Mouse (Mus musculus) forebrain, embryonic 10.5 days (tissue): Measurements from ENCODE around the gene Pigh. TPM values are rescaled to one million over a fixed set of nuclear protein-coding genes. Genes with fewer than 3 reads are reported as not detected.

Experiments used
- DNase-seq: peaks from one replicate; pipeline ENCODE4 v3.0.0-alpha.2; 2017; ENCODE audit warnings: low spot score; ENCODE audit errors: extremely low spot score
- H3K27ac ChIP-seq: fragments of 300-500 bp; sonication (generic); 2 replicates; pipeline ENCODE4 v1.5.1; 2016; ENCODE audit warnings: mild to moderate bottlenecking
- H3K27me3 ChIP-seq: fragments of 300-500 bp; sonication (generic); 2 replicates; pipeline ENCODE4 v1.6.1; 2016; ENCODE audit warnings: mild to moderate bottlenecking; ENCODE audit not compliant: poor library complexity, severe bottlenecking
- H3K36me3 ChIP-seq: fragments of 300-500 bp; sonication (generic); replicated peaks from 2 replicates; pipeline ENCODE4 v1.6.1; 2016; ENCODE audit warnings: mild to moderate bottlenecking, moderate library complexity
- H3K4me1 ChIP-seq: fragments of 300-500 bp; sonication (generic); 2 replicates; pipeline ENCODE4 v1.6.1; 2016
- H3K4me3 ChIP-seq: fragments of 300-500 bp; sonication (generic); 2 replicates; pipeline ENCODE4 v1.5.1; 2016; ENCODE audit warnings: mild to moderate bottlenecking, moderate library complexity
- H3K9me3 ChIP-seq: fragments of 300-500 bp; sonication (generic); 2 replicates; pipeline ENCODE4 v1.6.1; 2016; ENCODE audit warnings: mild to moderate bottlenecking, moderate library complexity
- WGBS: fragments of 180-500 bp; shearing (Covaris S2); methylation state at CpG from one replicate; pipeline ENCODE4 v1.1.7; 2016; 5-methylcytosine and 5-hydroxymethylcytosine counted together
- polyA plus RNA-seq: library from polyadenylated mRNA; unstranded; fragments of >200 nt; fragmentation: Nextera tagmentation; extraction: Ambion mirVana; gene quantifications from 2 replicates; pipeline ENCODE4 v1.2.1, GENCODE M21; 2016

The Pigh gene
- polyA plus RNA-seq, 1 experiment from 2014 or later = 33.9 TPM

DNA sequence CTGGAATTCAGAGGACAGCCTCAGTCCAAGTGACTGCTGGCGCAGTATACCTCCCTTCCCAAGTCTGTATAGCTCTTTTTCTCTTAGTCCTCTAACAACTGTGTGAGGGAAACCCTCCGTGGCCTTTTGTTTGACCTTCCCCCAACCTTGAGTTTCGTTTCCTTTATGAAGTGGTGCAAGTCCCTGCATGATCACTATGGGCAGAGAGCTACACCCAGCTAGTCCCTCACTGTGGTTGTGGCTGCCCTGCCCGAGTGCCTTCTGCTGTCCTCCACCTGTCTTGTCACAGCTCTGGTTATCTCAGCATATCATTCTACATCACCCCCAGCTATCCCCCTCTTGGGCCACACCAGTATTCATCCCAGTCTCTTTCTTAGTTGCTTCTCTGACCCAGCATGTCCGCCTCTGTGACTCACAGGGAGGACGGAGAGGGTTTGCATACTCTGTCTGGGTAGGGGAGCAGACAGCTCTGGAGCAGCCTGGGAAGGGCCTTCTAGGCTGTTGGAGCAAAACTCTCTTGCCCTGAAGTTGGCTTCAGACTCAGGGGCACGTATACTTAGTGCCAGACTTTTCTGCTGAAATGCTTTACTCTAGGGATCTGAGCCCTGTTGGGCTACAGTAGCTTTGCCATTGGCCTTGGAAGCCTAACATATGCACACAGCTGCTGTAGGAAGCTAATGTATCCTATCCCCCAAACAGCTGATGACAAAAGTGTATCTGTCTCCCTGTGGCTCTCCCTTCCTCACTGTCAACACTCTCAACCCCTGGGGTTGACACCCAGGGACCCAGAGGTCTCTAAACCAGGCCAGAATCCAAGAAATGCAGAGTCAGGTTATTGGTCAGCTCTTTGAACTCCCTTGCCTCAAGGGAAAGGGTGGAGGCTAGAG, 28.4 kb downstream of the Pigh start:
- Histone ChIP-seq H3K36me3 (peaks cover 49% of the 10 kb centered on the region), H3K27me3 (no peaks in the 10 kb centered on the region), H3K4me3 (no peak overlapping the region), H3K4me1 (peaks cover 3% of the 10 kb centered on the region; the same call in 1 of the 2 replicates), H3K27ac (no peak overlapping the region), H3K9me3 (no peaks in the 10 kb centered on the region)
- 87% methylated on average over 7 of the region's 7 CpGs for WGBS
- no peak for DNase-seq

DNA sequence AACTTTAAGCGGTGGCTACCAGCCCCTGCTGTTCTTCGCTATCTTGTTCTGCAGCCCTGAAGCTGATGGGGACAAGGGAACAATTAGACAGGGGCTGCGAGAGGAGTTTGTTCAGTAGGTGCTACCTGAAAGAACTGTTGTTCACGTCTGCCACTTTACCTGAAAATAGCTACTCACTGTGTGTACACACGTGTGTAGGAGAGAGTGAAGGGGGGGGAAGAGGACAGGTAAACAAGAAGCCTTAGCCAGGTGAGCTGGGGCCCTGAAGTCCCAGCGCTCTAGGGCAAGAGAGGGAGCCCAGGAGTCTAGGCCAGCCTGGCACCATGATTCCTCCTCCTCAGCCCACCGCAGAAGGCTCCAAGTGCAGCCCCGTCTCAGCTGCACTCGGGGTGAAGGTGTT, 29.3 kb downstream of the Pigh start:
- no peak for DNase-seq
- peaks cover 48% of the 10 kb centered on the region for H3K36me3 ChIP-seq
- no peaks in the 10 kb centered on the region for H3K9me3 ChIP-seq
- H3K4me1 ChIP-seq = peaks cover 3% of the 10 kb centered on the region; the same call in 1 of the 2 replicates
- no peaks in the 10 kb centered on the region for H3K27me3 ChIP-seq
- WGBS = 93% methylated on average over 9 of the region's 9 CpGs
- H3K4me3 ChIP-seq = no peak overlapping the region
- no peak overlapping the region for H3K27ac ChIP-seq

DNA sequence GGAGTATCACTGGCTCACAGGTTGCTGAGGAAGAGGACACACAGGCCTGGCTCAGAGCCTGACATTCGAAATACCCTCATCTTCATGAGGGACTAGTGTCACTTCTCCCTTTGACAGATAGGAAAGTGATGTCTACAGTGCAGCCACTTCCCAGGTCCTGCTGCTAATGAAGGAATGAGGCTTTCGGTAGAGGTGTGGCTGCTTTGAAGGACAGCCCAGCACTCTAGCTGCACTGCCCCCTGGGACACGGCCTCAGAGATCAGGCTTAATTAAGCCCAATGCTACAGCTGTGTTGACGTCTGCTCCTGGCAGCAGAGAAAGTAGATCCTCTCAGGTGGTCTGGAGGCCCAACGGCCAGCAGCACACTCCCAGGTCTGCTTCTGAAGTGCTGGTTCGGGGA, 29.9 kb downstream of the Pigh start:
- Histone ChIP-seq H3K36me3 (peaks cover 48% of the 10 kb centered on the region), H3K27me3 (no peaks in the 10 kb centered on the region), H3K4me1 (peaks cover 3% of the 10 kb centered on the region; the same call in 1 of the 2 replicates), H3K9me3 (no peaks in the 10 kb centered on the region), H3K4me3 (no peak overlapping the region), H3K27ac (no peak overlapping the region)
- 84% methylated on average over 6 of the region's 6 CpGs for WGBS
- no peak for DNase-seq

DNA sequence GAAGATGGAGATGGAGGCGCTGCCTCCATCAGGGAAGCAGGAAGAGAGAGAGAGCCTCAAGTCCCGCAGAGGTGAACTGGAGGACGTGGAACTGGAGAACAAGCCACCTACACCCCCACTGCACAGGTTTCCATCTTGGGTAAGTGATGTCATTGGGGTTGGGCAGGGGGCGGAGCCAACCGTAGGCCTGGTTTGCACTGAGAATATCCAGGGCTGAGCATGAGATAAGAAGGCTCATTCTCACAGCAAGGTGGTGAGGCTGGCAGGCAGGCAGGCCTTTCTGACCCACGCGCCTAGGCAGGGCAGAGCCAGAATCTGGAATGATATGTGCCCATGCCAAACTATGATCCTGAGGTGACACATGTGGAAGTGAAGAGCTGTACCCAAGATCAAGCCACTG, 34.2 kb downstream of the Pigh start:
- no peak overlapping the region for H3K27ac ChIP-seq
- 92% methylated on average over 7 of the region's 7 CpGs for WGBS
- H3K4me3 ChIP-seq = no peak overlapping the region
- DNase-seq = no peak
- H3K4me1 ChIP-seq = no peaks in the 10 kb centered on the region
- no peaks in the 10 kb centered on the region for H3K9me3 ChIP-seq
- no peaks in the 10 kb centered on the region for H3K27me3 ChIP-seq
- H3K36me3 ChIP-seq = peaks cover 51% of the 10 kb centered on the region

DNA sequence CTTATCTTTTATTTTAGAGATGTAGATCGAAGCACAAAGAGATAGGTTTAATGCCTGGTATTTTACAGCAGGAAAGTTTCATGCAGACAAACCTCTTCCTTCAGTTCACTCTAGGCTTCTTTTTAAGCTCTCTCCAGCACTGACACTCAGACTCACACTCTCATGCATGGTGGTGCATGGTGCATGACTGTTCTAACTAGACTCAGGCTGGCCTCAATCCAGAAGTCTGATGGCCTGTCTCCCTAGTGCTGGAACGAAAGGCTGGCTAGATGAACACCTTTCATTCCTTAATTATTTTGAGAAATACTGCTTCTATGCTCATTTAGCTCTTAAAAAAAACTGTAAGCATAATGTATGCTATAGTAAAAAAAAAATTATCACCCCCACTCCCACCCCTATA, 37.4 kb downstream of the Pigh start:
- peaks cover 53% of the 10 kb centered on the region for H3K36me3 ChIP-seq
- no peak for DNase-seq
- H3K4me1 ChIP-seq = no peaks in the 10 kb centered on the region
- WGBS = 87% methylated on average over 2 of the region's 2 CpGs
- H3K27ac ChIP-seq = no peak overlapping the region
- no peak overlapping the region for H3K4me3 ChIP-seq
- no peaks in the 10 kb centered on the region for H3K27me3 ChIP-seq
- no peaks in the 10 kb centered on the region for H3K9me3 ChIP-seq

DNA sequence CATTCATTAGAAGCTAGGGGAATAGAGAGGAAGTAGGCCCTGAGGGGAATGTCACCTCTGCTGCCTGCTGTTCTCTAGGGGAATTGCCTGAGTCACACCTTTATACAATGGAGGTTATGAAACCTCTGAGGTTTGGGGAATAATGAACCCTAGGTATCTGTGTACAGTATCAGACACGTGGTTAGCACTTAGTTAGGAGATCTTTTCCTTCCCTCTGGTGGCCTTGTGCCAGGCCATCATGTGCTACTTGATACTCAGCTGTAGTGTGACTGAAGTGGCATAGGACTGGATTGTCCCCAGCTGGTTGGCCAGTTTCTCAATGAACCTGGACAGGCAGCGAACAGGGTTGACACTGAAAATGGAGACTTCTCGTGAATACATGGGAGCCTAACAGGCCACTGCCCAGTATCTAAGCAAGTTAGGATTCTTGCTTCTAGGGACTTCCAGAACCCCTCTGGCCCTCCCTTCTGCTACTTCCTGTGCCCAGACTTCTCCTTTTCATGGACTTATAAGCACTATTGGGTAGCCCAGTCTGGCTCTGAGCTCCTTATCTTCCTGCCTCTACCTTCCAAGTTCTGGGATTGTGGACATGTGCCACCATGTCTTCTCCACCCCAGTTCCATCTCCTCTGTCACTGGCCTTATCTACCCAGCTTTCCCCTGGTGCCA, 38.8 kb downstream of the Pigh start:
- Histone ChIP-seq H3K4me3 (no peak overlapping the region), H3K27ac (no peak overlapping the region), H3K9me3 (no peaks in the 10 kb centered on the region), H3K27me3 (no peaks in the 10 kb centered on the region), H3K4me1 (no peaks in the 10 kb centered on the region), H3K36me3 (peaks cover 57% of the 10 kb centered on the region)
- no peak for DNase-seq
- WGBS = 85% methylated on average over 3 of the region's 3 CpGs

DNA sequence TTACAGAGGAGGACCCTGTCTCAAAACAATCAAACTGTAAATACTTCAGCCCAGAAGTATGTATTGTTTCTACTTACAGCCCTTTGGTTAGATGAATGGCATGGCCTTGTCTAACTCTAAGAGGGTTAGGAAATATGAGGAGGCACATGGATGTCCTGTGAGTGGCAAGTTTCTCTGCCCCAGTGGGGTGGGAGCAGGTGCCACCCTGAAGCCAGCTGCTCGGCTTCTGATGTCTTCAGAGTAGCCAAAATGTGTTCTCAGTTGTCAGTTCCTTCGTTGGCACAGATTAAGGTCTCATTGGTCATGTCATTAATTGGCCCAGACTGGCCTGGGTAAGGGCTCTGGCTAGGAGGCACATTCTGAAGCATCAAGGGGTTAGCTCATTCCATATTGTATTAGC, 39.6 kb downstream of the Pigh start:
- Histone ChIP-seq H3K36me3 (peaks cover 58% of the 10 kb centered on the region), H3K27me3 (no peaks in the 10 kb centered on the region), H3K4me1 (no peaks in the 10 kb centered on the region), H3K4me3 (no peak overlapping the region), H3K27ac (no peak overlapping the region), H3K9me3 (no peaks in the 10 kb centered on the region)
- DNase-seq = no peak
- WGBS = 81% methylated on average over 2 of the region's 2 CpGs

DNA sequence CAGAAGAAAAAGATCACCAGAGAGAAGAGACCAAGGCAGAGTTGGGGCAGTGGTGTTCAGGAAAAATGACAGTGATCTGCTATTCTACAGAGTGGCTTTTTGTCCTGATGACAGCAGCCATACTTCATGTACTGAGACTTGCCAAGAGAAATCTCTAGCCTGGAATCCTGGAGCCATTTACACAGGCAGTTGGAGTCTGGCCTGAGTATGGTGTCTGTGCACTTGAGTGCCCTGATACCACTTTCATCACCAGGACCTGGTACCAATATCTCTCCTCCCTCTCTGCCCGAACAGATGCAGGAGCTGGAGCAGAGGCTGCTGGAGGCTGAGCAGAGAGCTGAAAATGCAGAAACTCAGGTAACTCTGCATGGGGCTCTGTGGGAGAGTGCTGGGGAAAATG, 40.6 kb downstream of the Pigh start:
- H3K4me3 ChIP-seq = no peak overlapping the region
- no peak for DNase-seq
- no peaks in the 10 kb centered on the region for H3K9me3 ChIP-seq
- no peaks in the 10 kb centered on the region for H3K27me3 ChIP-seq
- H3K36me3 ChIP-seq = peaks cover 55% of the 10 kb centered on the region
- no peak overlapping the region for H3K27ac ChIP-seq
- 88% methylated on average over 1 of the region's 1 CpGs for WGBS
- no peaks in the 10 kb centered on the region for H3K4me1 ChIP-seq

DNA sequence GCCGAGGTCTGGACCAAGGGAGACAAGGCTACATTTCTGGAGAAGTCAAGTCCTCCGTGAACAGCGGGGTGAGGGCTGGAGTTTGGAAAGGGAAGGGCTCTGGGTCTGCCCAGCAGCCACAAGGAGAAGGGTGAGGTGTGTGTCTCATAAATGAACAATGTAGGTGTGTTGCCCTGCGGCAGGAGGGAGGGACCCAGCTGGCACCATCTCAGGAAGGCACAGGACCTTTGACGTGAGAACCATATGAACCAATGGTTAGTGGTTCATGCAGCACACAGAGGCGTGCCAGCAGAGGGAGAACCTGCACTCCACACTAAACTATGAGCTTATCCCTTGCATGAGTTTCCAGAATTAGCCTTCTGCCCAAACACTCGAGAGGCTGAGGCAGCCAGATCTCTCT, 42.2 kb downstream of the Pigh start:
- no peaks in the 10 kb centered on the region for H3K27me3 ChIP-seq
- H3K4me1 ChIP-seq = no peaks in the 10 kb centered on the region
- 92% methylated on average over 7 of the region's 7 CpGs for WGBS
- DNase-seq = no peak
- H3K9me3 ChIP-seq = no peaks in the 10 kb centered on the region
- peaks cover 54% of the 10 kb centered on the region for H3K36me3 ChIP-seq
- no peak overlapping the region for H3K4me3 ChIP-seq
- H3K27ac ChIP-seq = no peak overlapping the region

DNA sequence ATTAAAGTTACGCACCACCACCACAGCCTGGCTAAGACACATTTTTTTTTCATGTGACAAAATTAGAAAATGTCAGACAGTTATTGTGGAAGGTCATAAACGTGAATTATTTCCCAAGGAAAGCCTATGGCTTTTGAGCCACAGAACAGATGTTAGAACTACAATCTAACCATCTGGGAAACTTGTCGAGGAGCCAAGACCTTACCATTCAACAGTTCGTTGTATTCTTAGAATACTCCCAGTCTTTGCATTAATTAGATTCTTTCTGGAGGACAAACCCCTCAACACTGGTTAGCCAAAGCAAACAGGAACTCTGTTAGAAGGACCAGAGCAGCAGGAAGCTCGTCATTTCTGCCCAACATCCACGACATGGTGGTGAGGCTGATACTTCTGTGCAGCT, 43.3 kb downstream of the Pigh start:
- 91% methylated on average over 6 of the region's 6 CpGs for WGBS
- DNase-seq = no peak
- Histone ChIP-seq H3K27ac (no peak overlapping the region), H3K36me3 (peaks cover 63% of the 10 kb centered on the region), H3K4me3 (no peak overlapping the region), H3K4me1 (no peaks in the 10 kb centered on the region), H3K9me3 (no peaks in the 10 kb centered on the region), H3K27me3 (no peaks in the 10 kb centered on the region)

DNA sequence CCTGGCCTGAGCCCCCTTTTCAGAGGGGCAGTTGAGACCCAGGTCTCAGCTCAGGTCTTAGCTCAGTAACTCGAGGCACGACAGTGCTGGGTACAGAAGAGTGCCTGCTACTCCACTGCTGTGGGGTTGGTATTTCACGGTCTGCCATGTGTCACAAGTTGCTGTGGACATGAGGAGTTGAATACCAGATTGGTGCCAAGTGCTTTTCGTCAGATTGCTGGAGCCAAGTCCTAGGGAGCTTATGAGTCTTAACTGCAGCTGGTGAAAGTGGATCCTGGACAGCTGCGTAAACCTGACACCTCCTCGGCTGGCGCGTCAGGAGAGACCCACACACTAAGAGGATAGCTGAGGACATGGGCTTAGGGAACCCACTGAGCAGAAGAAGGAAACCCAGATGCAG, 44.8 kb downstream of the Pigh start:
- peaks cover 59% of the 10 kb centered on the region for H3K36me3 ChIP-seq
- no peak for DNase-seq
- WGBS = 86% methylated on average over 8 of the region's 8 CpGs

DNA sequence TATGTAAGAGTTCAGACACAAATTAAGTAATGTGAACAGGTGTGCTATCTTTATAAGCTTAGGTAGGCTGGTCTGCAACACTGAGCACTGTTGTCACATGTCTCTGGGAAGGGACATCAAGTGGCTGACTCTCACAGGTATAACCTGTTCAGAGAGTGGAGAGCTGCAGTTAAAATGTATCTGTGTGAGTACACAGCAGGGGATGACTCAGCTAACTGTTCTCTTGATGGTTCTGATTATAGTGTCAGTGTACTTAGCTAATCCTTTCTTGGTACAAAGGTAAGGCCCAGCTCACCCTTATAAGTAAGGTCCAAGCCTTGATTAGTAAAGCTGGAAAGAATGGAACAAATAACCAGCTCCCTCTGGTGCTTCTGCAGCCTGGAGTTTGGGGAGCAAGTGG, 48.0 kb downstream of the Pigh start:
- H3K27me3 ChIP-seq = no peaks in the 10 kb centered on the region
- DNase-seq = no peak
- H3K36me3 ChIP-seq = peaks cover 48% of the 10 kb centered on the region

More for the DNA sequence above, 44.8 kb downstream of the Pigh start:
- no peak overlapping the region for H3K4me3 ChIP-seq
- no peaks in the 10 kb centered on the region for H3K4me1 ChIP-seq
- no peak overlapping the region for H3K27ac ChIP-seq
- no peaks in the 10 kb centered on the region for H3K27me3 ChIP-seq
- no peaks in the 10 kb centered on the region for H3K9me3 ChIP-seq

DNA sequence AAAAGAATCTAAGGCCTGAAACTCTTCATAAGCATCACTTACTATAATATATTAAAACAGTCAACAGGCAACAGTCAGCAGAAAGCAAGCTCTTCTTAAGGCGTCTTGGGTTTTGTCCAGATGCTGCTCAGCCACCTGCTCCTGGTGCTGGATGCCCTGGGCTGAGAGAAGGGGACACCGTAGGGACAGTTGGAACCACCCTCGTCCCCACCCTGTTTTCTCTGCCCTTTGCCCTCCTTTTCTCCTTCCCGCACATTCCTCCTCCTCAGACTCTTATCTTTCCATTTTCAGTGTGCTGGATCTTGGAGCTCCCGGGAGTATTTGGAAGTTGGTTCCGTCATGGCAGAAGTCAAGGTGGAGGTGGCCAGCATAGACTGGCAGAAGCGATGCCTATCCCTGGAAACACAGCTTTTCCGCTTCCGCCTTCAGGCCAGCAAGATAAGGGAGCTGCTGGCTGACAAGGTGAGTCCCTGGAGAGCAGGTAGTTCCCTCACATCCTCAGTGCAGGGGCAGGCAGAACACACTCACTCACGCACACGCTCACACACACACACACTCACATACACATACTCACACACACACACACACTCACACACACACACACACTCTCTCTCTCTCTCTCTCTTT, 49.1 kb downstream of the Pigh start:
- Histone ChIP-seq H3K4me1 (peaks cover 3% of the 10 kb centered on the region; the same call in 1 of the 2 replicates), H3K27ac (no peak overlapping the region), H3K27me3 (no peaks in the 10 kb centered on the region), H3K4me3 (no peak overlapping the region), H3K36me3 (peaks cover 40% of the 10 kb centered on the region), H3K9me3 (no peaks in the 10 kb centered on the region)
- 90% methylated on average over 11 of the region's 11 CpGs for WGBS
- no peak for DNase-seq

More for the DNA sequence above, 48.0 kb downstream of the Pigh start:
- Histone ChIP-seq H3K4me3 (no peak overlapping the region), H3K27ac (no peak overlapping the region), H3K9me3 (no peaks in the 10 kb centered on the region), H3K4me1 (no peaks in the 10 kb centered on the region)
